Mouse (Mus musculus): ENCODE results near the gene Lgals4.

DNA sequence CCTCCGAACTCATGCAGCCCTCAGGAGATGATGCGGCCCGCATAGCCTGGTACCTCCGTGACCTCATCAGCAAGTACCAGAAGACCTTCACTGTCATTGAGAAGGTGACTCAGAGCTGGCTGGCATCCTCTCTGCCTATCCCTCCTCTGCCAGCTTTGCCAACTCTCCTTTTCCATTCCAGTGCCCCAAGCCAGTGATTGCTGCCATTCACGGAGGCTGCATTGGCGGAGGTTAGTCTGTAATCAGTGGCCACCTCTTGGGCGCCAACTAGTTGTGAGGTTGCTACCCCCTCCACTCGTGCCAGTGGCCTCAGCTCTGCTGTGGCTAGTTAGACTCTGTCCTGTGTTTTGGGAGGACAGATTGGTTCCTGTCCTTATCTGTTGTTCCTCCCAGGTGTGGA, 3.8 kb upstream of the Lgals4 start:
- TF ChIP-seq CTCF (IDR thresholded peaks at IDR 0.05; ENCODE audit: low read depth, low read length) (no peak), POLR2A (IDR thresholded peaks at IDR 0.05; ENCODE audit: extremely low read depth, insufficient read depth, low read length) (no peak)

Measured in liver, adult 2 months (tissue).